Mouse (Mus musculus) limb, embryonic 14.5 days (tissue): ENCODE data around the gene Ccnk. TPM values are rescaled to one million over a fixed set of nuclear protein-coding genes. Genes with fewer than 3 reads are reported as not detected.

ENCODE experiments used
- ATAC-seq: fragments of 200-750 bp; cut with Nextera tagmentation; 2 replicates; pipeline ENCODE4 v1.8.0; 2017; ENCODE audit warnings: low read depth, moderate number of reproducible peaks, moderate TSS enrichment; ENCODE audit not compliant: low FRiP score
- DNase-seq: peaks from one replicate; pipeline ENCODE4 v3.0.0-alpha.2; 2015; ENCODE audit warnings: low spot score
- H3K27ac ChIP-seq: fragments of 300-500 bp; sonication (generic); replicated peaks from 2 replicates; pipeline ENCODE4 v1.5.1; 2014; ENCODE audit warnings: low read depth, mild to moderate bottlenecking, low read length, moderate library complexity, mixed read lengths
- H3K27me3 ChIP-seq: fragments of 300-500 bp; sonication (generic); 2 replicates; pipeline ENCODE4 v1.6.1; 2014; ENCODE audit warnings: low read length, mixed read lengths; ENCODE audit not compliant: control insufficient read depth, insufficient read depth
- H3K36me3 ChIP-seq: fragments of 300-500 bp; sonication (generic); 2 replicates; pipeline ENCODE4 v1.6.1; 2014; ENCODE audit warnings: mild to moderate bottlenecking, low read length, moderate library complexity, mixed read lengths; ENCODE audit not compliant: control insufficient read depth, insufficient read depth
- H3K4me1 ChIP-seq: fragments of 300-500 bp; sonication (generic); 2 replicates; pipeline ENCODE4 v1.6.1; 2014; ENCODE audit warnings: antibody characterized with exemption, low read length, mixed read lengths; ENCODE audit not compliant: control insufficient read depth, insufficient read depth
- H3K4me2 ChIP-seq: fragments of 300-500 bp; sonication (generic); replicated peaks from 2 replicates; pipeline ENCODE4 v1.6.1; 2014; ENCODE audit warnings: low read depth, mild to moderate bottlenecking, low read length, moderate library complexity; ENCODE audit not compliant: severe bottlenecking
- H3K4me3 ChIP-seq: fragments of 300-500 bp; sonication (generic); replicated peaks from 2 replicates; pipeline ENCODE4 v1.5.1; 2014; ENCODE audit warnings: low read length
- H3K9ac ChIP-seq: fragments of 300-500 bp; sonication (generic); 2 replicates; pipeline ENCODE4 v1.6.1; 2014; ENCODE audit warnings: mild to moderate bottlenecking, low read depth, low read length, moderate library complexity; ENCODE audit not compliant: severe bottlenecking
- H3K9me3 ChIP-seq: fragments of 300-500 bp; sonication (generic); 2 replicates; pipeline ENCODE4 v1.6.1; 2016; ENCODE audit warnings: low read length; ENCODE audit not compliant: control insufficient read depth
- POLR2A ChIP-seq: fragments of 200-500 bp; IDR thresholded peaks from 2 replicates; pipeline ENCODE4 v1.8.0; 2012; ENCODE audit warnings: inconsistent platforms, mild to moderate bottlenecking, moderate library complexity, borderline replicate concordance; ENCODE audit not compliant: insufficient read depth, insufficient read length; ENCODE audit errors: extremely low read depth
- WGBS: fragments of 180-500 bp; shearing (Covaris S2); extraction: QIAGEN DNeasy Blood & Tissue Kit; methylation state at CpG from one replicate; pipeline ENCODE4 v1.1.7; 2014; 5-methylcytosine and 5-hydroxymethylcytosine counted together
- polyA plus RNA-seq, 2 experiments: library from polyadenylated mRNA; depleted of rRNA in 1 of 2; stranded (reverse) in 1 of 2; unstranded in 1 of 2; fragments of >200 nt; fragmentation: Nextera tagmentation in 1 of 2; extraction: Ambion mirVana in 1 of 2; gene quantifications; 2 replicates each; pipeline versions ENCODE4 v1.2.1 to v1.2.3; 2012 to 2014

The Ccnk gene
- polyA plus RNA-seq, 2 experiments: 6.0 to 37.7 TPM

- ATAC-seq: no peak
- no peaks in the 10 kb centered on the region for H3K4me1 ChIP-seq
- no peak overlapping the region for H3K4me2 ChIP-seq
- H3K4me3 ChIP-seq: no peak overlapping the region
- no peak for DNase-seq
- no peaks in the 10 kb centered on the region for H3K27me3 ChIP-seq
- peaks cover 37% of the 10 kb centered on the region for H3K36me3 ChIP-seq
- TF ChIP-seq POLR2A: no peak
- no peaks in the 10 kb centered on the region for H3K9me3 ChIP-seq
- H3K27ac ChIP-seq: no peak overlapping the region
- no peak overlapping the region for H3K9ac ChIP-seq
- 90% methylated on average over 3 of the region's 3 CpGs for WGBS
These were observed 15.7 kb upstream of the Ccnk start for GRCm38 (mm10) chr12:108163706-108164105.

- ATAC-seq (no peak), DNase-seq (no peak)
- H3K9ac ChIP-seq: no peak overlapping the region
- no peak overlapping the region for H3K4me3 ChIP-seq
- H3K27ac ChIP-seq: no peak overlapping the region
- no peaks in the 10 kb centered on the region for H3K27me3 ChIP-seq
- H3K36me3 ChIP-seq: peaks cover 2% of the 10 kb centered on the region; the same call in 1 of the 2 replicates
- no peak for TF ChIP-seq POLR2A
- H3K9me3 ChIP-seq: no peaks in the 10 kb centered on the region
- 64% methylated on average over 3 of the region's 3 CpGs for whole genome bisulfite sequencing
- H3K4me2 ChIP-seq: no peak overlapping the region
- H3K4me1 ChIP-seq: no peaks in the 10 kb centered on the region; the same call in 1 of the 2 replicates
These were observed 10.5 kb upstream of the Ccnk start for GRCm38 (mm10) chr12:108168909-108169308.

DNA sequence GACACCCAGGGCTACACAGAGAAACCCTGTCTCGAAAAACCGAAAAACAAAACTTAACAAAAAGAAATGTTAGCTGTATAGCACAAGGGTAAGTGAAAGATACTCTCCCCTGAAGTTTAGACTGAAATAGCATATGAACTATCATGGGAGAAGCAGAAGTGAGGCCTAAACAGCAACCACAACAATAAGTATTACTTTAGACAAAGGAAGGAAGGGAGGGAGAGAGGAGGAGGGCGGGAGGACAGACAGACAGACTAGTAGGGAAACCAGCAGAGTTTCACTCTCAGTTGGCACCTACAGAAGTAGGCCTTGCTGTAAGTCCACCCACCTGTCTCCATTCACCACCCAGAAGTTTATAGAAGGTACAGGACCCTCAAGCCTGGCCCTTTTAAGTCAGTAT is 8.9 kb upstream of the Ccnk start:
- DNase-seq (no peak), ATAC-seq (no peak)
- 84% methylated on average over 3 of the region's 3 CpGs for WGBS
- H3K4me3 ChIP-seq: no peak overlapping the region
- H3K27me3 ChIP-seq: no peaks in the 10 kb centered on the region
- no peak overlapping the region for H3K9ac ChIP-seq
- H3K36me3 ChIP-seq: no peaks in the 10 kb centered on the region
- no peak overlapping the region for H3K27ac ChIP-seq
- no peak overlapping the region for H3K4me2 ChIP-seq
- H3K9me3 ChIP-seq: no peaks in the 10 kb centered on the region
- peaks cover 5% of the 10 kb centered on the region; the same call in 1 of the 2 replicates for H3K4me1 ChIP-seq
- TF ChIP-seq POLR2A: no peak

- Histone ChIP-seq H3K9ac (no peak overlapping the region), H3K9me3 (no peaks in the 10 kb centered on the region), H3K27ac (no peak overlapping the region), H3K4me1 (peaks cover 5% of the 10 kb centered on the region; the same call in 1 of the 2 replicates), H3K4me2 (no peak overlapping the region), H3K27me3 (no peaks in the 10 kb centered on the region), H3K4me3 (no peak overlapping the region), H3K36me3 (no peaks in the 10 kb centered on the region)
- DNase-seq: no peak
- TF ChIP-seq POLR2A: no peak
- no peak for ATAC-seq
These were observed 8.0 kb upstream of the Ccnk start for GRCm38 (mm10) chr12:108171336-108171735.

DNA sequence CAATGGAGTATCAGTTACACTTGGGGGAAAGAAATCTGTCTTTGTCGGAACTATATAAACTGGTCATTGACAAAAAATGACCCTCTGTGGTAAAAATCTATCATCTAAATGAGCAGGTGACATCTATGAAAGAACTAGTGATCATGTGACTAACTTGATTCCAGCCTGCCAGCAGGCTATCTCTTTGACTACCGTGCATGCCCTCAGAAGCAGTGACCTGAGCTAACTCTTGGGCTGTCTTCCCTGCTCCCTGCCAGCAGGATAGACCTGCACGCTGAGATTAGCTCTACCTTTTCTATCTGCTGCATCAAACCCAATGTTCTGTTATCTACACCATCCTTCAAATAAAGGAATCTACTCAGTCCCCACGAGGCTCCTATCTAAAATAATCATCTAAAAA is 6.7 kb upstream of the Ccnk start:
- Histone ChIP-seq H3K4me2 (no peak overlapping the region), H3K27me3 (no peaks in the 10 kb centered on the region)
- 73% methylated on average over 4 of the region's 4 CpGs for WGBS

More for the DNA sequence above, 6.7 kb upstream of the Ccnk start:
- ATAC-seq (no peak), DNase-seq (no peak)
- no peak for TF ChIP-seq POLR2A
- H3K36me3 ChIP-seq: no peaks in the 10 kb centered on the region
- H3K4me3 ChIP-seq: no peak overlapping the region
- H3K27ac ChIP-seq: no peak overlapping the region
- no peak overlapping the region for H3K9ac ChIP-seq
- H3K4me1 ChIP-seq: peaks cover 14% of the 10 kb centered on the region
- H3K9me3 ChIP-seq: no peaks in the 10 kb centered on the region
